Mouse (Mus musculus) left cerebral cortex, postnatal 25 days (tissue): ENCODE results near the gene Mypn. TPM values are rescaled to one million over a fixed set of nuclear protein-coding genes. Genes with fewer than 3 reads are reported as not detected.

Source experiments
- DNase-seq, 2 experiments: peaks; one replicate each; pipeline ENCODE4 v3.0.0; 2022; ENCODE audit warnings: low spot score in 2 of 2, mixed read lengths in 1 of 2
- intact Hi-C: fragments of 180-260 bp; cut with DNase I; formaldehyde crosslinking; loops from one replicate; pipeline ENCODE4 v1.15.1; 2025
- total RNA-seq, 2 experiments: library from RNA; stranded (reverse); gene quantifications; 2 replicates each; pipeline ENCODE4 v1.2.3; 2021

The Mypn gene
- 1 to 10 TPM; 2.8 to 3.8 TPM for total RNA-seq

DNA sequence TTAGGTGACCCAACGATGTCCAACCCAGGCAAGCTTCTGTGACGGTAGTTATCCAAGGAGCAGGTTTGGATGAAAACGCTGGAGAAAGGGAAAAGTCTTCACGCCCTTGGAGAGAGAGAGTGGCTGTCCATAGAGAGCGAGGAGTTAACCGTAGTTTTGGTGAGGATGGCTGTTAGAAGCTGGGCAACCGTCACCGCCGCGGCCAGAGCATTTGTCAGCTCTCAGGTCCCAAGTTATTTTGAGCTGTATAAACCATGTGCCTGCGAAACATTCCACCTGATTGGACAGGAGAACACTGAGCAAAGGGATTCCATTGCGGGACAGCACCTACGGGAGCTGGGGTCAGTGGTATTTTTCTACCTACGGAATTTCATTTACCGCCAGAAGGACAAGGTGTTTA is at the start of gene Mypn:
Mypn (minus strand) TSS at position 225 of the 400 bp plus-strand sequence.
- DNase-seq = no peak

DNA sequence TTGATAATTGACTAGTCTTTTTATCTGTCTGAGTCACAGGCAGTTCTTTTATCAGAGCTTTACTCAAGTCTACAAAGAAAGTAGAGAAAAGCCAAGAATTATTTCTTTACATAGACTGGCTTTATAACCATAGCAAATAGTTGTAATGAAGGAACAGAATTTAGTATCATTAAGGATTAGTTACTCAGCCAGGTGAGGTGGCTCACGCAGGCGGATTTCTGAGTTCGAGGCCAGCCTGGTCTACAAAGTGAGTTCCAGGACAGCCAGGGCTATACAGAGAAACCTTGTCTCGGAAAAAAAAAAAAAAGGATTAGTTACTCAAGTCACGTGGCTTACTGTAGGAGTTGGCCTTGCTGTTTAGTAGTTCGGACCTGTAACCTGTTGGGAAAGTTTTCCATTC is 44.7 kb upstream of the Mypn start:
- intact Hi-C loops = no loop called here
- no peak for DNase-seq

More for the DNA sequence above, at the start of gene Mypn:
- intact Hi-C loops = no loop called here

DNA sequence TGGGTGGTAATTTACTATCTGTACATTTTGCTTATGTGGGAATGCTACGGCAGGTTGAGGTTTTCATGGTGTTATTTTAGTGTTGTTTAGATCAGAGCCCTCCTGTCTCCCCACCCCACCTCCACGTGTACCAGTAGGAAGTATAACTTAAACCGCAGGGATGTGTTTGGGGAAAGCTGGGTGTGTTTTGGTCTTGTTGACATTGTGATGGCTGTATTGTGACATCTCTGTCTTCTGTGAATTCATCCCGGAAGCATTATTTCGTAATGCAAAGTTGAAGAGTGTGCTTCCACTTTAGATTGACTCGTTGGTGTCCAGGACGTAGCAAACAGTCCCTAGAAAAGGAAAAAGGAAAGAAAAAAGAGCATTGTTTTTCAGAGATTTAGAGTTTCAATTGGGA is 43.7 kb upstream of the Mypn start:
- intact Hi-C loops = no loop called here

DNA sequence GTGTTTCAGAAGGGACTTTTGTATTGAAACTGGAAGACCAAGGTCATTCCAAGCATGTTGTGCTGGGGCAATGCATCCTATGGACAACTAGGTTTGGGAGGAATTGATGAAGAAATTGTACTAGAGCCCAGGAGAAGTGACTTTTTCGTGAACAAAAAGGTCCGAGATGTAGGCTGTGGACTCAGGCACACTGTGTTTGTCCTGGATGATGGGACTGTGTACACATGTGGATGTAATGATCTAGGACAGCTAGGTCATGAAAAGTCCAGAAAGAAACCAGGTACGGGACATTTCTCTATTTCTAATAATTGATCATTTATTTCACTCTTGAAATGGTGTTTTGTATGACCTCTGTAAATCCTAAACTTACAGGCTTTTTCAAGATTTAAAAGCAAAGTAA is 42.1 kb upstream of the Mypn start:
- intact Hi-C loops = no loop called here
- no peak for DNase-seq

More for the DNA sequence above, 43.7 kb upstream of the Mypn start:
- DNase-seq = no peak

DNA sequence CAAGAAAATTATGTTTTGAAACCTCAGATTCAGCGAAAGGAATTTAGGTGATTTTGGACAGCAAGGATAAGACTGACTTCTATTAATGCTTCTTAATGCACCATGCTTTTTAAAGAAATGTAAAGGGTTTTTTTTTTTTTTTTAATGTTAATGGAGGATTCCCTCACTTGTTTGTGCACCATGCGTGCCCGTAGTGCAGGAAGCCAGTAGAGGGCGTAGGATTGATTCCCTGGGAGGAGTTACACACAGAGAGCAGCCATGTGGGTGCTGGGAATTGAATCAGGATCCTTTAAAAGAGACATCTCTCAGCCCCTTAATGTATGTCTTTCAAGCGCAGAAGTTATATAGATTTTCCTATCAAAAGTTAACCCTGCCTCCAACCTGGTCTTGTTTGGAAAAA is 41.0 kb upstream of the Mypn start:
- no peak for DNase-seq
- intact Hi-C loops = loop anchor here (5.0 kb wide), 2 partner anchors 138 to 222 kb away; partner anchors contain the start of genes Dnajc12, Hnrnph3, Pbld2 and Sirt1

DNA sequence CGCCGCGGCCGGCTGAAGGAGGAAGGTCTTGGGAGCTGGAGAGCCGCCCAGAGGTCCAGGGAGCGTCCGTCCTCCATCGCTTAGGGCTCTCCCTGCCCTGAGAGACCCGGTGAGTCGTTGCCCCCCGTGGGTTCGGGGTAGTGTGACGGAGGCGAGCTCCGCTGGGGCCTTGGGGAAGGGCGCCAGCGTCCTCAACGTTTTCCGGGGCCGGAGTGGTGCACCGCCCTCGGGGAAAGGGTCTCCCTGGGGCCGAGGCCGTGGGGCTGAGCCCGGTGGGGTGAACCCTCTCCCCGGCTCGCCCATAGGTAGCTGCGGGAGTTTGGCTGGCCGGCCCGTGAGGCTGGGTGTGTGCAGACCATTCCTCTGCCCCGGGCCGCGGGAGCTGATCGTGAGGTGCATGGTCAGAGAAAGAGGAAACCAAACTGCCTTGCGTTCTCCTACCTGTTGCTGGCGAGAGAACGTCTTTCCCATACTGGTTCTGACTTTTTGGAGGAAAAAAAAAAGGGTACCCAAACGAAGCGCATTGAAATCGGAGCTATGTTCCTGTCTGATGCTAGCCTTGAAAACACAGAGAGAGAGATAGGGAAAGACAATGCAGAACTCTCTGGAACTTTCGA is 40.4 kb upstream of the Mypn start:
- no peak for DNase-seq
- intact Hi-C loops = loop anchor here (5.0 kb wide), 2 partner anchors 138 to 222 kb away; partner anchors contain the start of genes Dnajc12, Hnrnph3, Pbld2 and Sirt1

DNA sequence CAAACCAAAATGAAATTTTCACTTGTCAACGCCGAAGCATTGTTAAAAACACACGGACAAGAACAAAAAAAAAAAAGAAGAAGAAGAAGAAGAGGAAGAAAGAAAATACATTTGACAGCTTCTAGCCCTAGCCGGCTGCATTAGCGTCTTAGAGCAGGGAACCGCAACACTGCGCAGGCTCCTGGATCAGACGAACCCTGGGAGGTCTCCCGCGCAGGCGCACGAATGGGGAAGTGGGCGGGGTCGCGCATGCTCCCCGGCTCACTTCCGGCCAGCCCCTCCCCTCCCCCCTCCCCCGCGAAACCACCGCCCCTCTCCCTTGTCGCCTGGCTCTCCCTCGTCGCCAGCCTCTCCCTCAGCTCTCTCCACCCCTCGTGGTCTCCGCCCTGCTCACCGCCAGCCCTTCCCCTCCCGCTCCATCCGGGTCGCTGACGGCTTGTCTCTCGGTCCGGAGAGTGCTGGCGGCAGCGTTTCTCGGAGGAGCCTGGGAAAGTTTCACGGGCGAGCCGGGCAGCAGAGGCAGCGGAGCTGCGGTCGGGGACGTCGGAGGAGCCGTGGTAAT is 39.8 kb upstream of the Mypn start, which contains the start of gene Herc4:
Herc4 (plus strand) TSS at position 318 of the 562 bp plus-strand sequence.
- intact Hi-C loops = loop anchor here (1.0 to 5.0 kb wide), 3 partner anchors 86 to 221 kb away; partner anchors contain the start of genes Dnajc12, Hnrnph3, Pbld2 and Sirt1
- DNase-seq = peak; percentile 93 to 97

DNA sequence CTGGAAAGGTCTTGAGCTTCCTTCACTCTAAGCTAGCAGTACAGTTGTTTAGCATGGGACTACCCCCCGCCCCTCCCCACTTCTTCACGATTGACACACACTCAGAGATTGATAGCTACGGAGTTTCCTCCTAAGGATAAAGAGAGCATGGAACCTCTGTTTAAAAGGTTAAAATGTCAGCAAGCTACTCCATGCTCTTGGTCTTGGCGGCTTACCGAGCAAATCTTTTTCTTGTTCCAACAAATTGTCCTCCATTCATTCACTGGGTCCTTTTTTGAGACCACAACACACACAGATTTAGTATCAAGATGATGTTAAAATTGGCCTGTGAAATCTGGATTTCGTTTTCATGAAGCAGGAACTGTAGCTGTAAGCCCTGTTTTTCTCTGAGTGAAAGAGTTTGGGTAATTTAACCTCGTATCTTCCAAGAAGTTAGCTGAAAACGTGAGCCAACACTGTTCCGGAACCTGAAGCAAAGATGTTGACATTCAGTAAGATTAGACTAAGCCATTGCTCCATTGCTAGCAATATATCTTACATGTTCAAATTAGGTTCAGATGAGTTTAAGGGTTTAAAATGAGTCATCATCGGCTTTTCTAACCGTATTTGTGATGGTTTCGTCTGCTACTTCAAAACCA is 39.2 kb upstream of the Mypn start:
- intact Hi-C loops = loop anchor here (1.0 to 5.0 kb wide), 3 partner anchors 86 to 221 kb away; partner anchors contain the start of genes Dnajc12, Hnrnph3, Pbld2 and Sirt1
- DNase-seq = peak in 1 of 2 experiments; percentile 27

DNA sequence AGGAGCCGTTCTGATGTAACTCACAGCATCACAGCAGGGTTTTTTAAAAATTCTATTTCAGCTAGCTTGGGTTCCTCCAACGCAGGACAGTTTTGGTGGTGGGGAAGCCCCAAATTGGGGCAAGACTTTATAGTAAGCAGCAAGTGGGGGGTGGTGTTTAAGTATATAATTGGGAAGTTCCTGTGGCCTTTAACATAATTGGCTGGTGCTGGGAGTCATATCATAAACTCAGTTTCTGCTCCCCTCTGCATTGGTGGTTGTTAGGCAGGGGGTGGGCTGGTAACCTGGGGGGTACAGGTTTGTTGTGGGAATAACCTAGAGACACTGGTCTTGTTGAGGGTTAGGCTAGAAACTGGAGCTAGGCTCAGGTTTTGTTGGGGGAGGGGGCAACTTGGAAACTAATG is 37.1 kb upstream of the Mypn start:
- intact Hi-C loops = loop anchor here (5.0 kb wide), 2 partner anchors 141 to 219 kb away; partner anchors contain the start of genes Dnajc12, Hnrnph3, Pbld2 and Sirt1
- no peak for DNase-seq

DNA sequence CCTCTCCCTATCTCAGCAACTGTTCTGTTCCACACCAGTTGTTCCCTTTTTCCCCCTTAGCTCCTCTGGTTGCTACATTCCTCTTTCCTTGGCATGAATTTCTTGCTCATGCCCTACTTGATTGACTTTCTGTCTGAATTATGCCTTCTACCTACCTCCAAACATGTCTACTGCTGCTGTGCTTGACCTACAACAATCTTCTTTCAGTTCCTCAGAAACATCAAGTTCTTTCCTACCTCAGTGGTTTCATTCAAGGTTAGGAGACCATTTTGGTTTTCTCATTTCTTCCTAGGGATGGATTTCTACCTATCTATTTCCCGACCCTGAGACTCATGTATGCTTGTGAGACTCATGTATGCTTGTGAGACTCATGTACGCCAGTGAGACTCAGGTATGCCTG is 36.1 kb upstream of the Mypn start:
- intact Hi-C loops = loop anchor here (5.0 kb wide), 2 partner anchors 142 to 218 kb away; partner anchors contain the start of genes Dnajc12, Hnrnph3, Pbld2 and Sirt1
- DNase-seq = no peak

DNA sequence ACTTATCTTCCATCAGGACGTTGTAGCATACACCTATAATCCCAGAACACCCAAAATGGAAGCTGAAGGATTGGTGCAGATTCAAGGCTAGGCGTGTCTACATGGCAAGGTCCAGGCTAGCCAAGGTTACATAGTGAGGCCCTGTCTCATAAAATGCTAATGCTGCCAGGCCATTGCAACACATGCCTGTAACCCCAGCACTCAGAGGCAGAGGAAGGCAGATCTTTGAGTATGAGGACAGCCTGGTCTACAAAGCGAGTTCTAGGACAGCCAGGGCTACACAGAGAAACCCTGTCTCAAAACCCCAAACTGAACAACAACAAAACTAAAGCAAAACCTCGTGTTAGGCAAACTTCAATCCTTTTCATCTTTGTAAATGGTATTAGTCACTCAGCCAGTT is 34.3 kb upstream of the Mypn start:
- intact Hi-C loops = no loop called here
- DNase-seq = no peak

DNA sequence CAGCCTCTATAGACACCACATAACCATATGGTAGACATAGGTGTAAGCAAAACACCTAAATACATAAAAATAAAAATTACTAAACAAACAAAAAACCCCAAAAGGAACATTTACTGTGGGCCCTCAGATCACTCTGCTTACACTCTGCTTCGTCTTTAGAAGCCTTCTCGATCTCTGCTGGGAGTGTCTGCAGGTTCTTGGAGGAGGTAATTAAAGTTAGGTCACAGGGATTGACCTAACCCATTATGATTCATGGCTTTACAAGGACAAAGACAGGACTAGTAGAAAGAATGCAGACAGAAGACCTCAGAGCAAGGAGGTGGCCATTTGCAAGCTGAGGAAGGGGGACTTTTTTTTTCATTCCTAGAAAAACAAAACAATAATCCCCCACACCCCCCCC is 33.5 kb upstream of the Mypn start:
- DNase-seq = no peak
- intact Hi-C loops = no loop called here

DNA sequence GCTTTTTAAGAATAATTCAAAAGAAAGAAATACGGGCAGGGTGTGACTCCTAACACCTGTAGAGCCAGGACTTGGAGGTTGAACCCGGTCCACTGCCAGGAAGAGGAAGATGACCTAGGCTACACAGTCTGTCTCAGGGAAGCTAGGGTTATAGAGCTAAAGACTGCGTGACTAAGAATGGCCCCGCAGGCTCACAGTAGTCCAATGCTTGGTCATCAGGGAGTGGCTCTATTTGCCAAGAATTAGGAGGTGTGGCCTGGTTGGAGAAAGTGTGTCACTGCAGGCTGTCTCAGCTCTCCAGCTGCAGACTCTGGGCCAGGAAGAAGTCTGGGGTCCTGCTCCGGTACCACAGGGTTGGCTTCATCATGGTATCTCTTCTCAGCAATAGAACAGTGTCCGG is 32.9 kb upstream of the Mypn start:
- intact Hi-C loops = no loop called here
- DNase-seq = no peak

DNA sequence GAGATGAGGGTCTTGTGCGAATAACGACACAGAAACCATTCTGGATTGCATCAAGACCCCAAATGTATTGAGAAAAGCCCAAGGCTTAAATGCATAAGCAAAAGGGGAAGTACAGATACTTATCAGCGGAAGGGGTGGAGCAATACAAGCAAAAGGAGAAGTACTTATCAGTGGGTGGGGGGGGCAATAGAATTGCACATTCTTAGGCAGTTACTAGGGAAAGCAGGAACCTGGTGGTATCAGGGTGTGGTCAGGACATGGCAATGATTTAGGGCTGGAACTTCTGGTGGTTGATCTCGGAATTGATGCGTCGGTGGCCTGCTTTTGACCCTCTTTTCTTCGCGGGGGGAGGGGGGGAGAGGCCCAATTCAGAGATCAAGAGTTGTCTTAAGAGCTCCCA is 32.1 kb upstream of the Mypn start:
- intact Hi-C loops = no loop called here
- DNase-seq = no peak

DNA sequence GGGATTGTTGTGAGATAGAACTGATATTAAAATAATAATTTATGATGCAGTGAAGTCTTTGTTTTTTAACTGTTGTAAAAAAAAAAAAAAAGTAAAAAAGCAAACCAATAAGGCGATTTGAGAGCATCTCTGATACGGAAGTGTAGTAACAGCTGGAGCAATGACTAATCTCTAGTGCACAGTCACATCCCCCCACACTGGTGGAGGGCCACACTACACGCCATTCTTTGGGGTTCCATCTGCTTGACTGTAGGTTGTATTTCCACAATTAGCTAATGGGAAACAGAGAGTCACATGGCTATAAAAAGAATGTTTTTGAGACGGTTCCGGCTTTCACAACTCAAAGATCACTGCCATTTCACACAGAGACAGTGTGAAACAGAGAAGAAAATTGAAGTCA is 30.4 kb upstream of the Mypn start:
- DNase-seq = peak in 1 of 2 experiments; percentile 60
- intact Hi-C loops = no loop called here

DNA sequence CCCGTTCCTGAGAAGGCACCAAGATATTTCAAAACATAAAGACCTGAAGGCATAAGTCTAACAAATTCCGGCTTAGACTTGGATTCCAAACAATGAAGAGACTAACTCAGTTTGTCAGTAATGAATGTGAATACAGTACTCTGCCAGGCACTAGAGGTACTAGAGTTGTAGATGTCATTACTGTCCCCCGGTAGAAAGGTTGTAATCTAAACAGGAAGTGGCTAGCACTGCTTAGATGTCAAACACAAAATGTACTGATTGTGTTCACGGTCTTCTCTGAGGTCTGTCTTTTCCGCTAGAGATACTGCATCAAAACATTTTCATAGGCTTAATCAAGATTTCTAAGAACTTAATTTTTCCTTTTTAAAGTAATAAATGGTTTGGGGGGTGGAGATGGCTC is 27.9 kb upstream of the Mypn start:
- intact Hi-C loops = loop anchor here (2.0 kb wide), 1 partner anchor 75 kb away; no protein-coding TSS in a partner anchor
- DNase-seq = no peak

DNA sequence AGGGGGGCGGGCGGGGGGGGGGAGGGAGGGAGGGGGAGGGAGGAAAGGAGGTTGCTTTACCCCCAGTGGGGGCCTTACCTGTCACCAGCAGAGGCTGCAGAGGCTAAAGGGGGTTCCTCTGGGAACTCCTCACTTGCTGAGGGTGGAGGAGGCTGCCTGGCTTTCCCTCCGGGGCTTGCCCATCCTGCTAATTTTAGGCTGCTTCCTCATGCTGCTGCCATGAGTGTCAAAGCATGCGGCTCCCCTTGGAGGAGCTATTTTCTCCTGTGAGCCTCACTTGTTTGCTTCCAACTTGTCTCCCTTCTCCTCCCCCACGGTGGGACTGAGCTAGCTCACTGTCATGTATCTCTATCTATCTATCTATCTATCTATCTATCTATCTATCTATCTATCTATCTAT is 27.1 kb upstream of the Mypn start:
- intact Hi-C loops = loop anchor here (2.0 kb wide), 1 partner anchor 74 kb away; no protein-coding TSS in a partner anchor

DNA sequence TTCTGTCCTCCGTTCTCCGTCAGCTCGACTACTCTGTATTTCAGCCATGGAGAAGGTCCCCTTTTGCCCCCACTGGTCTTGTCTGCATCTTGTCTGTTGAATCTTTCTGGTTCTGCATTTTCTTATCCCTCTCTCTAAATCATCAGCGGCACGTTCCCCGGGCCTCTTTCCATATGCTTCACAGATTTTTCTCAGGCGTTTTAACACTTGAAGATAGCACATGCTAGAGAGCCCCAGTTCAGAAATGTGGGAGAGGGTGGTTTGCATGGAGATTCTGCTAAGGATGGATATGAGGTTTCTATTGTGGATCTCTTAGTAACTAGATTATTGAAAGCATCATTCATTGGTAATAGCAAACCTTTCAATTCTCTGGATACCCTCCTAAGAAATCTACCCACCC is 26.5 kb upstream of the Mypn start:
- intact Hi-C loops = loop anchor here (2.0 kb wide), 1 partner anchor 73 kb away; no protein-coding TSS in a partner anchor
- DNase-seq = peak; percentile 35 to 75

More for the DNA sequence above, 27.1 kb upstream of the Mypn start:
- peak in 1 of 2 experiments; percentile 71 for DNase-seq

DNA sequence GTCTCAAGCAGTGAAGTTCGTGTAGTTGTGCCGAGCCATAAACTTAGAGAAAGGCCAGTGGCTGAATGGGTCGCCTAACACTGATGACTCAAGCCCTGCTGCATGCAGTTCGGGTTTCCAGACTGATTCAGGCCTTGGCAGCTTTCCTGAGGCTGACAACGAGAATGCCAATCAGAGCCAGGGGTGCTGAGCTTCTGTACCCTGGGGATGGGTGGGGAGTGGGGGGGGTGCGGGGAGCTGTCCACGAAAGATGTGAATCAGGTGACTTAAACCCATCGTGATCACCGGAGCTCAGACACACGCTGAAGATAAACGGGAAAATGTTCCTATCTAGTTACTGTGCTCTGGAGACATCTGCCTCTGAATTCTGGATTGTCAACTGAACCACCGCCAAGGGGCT is 20.6 kb upstream of the Mypn start:
- intact Hi-C loops = no loop called here
- no peak for DNase-seq

DNA sequence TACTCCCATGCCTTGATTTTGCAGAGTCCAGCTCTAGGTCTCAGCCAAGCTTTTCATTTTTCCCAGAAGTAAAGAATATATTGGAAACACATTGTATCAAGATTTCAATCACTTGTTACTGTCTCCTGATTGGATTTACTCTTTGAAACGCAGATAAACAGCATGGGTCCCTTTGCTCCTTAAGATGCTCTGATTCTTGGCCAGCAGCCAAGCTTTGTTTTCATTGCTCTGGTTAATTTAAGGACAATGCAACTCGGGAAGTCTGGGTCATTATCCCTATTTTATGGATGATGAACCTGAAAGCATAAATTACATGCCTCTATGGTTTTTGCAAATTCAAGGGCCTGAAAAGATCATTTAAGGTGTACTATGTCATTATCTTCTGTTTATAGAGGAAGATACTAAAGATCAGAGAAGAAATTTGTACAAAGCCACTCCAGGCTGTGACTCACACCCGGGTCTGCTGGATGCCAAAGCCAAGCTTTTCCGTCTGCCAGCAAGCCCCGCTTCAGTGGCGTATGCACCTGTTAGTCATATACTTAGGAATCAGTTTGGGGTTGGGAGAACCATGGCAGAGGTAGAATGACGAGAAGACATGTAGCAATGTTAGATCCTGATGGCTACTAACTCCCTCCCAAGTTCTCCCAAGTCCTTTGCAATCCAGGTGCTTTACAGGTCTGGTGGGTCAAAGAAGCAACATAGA is 17.5 kb upstream of the Mypn start:
- peak in 1 of 2 experiments; percentile 55 for DNase-seq
- intact Hi-C loops = no loop called here
